Mouse (Mus musculus) stomach, embryonic 16.5 days (tissue): ENCODE data around the gene Gm10061. TPM values are rescaled to one million over a fixed set of nuclear protein-coding genes. Genes with fewer than 3 reads are reported as not detected.
"Not testable (repeated sequence)": the region's sequence is repeated elsewhere in the genome, so short reads cannot be mapped to it uniquely, and the experiment has no call there.

Experiments used
- ATAC-seq: fragments of 200-750 bp; cut with Nextera tagmentation; 2 replicates; pipeline ENCODE4 v1.8.0; 2017; ENCODE audit warnings: moderate number of reproducible peaks, moderate TSS enrichment; ENCODE audit not compliant: insufficient read depth, low FRiP score
- H3K27ac ChIP-seq: fragments of 300-500 bp; sonication (generic); 2 replicates; pipeline ENCODE4 v1.5.1; 2014; ENCODE audit warnings: low read length
- H3K27me3 ChIP-seq: fragments of 300-500 bp; sonication (generic); 2 replicates; pipeline ENCODE4 v1.6.1; 2014; ENCODE audit warnings: low read length, control low read depth, mixed read lengths; ENCODE audit not compliant: control insufficient read depth, insufficient read depth
- H3K36me3 ChIP-seq: fragments of 300-500 bp; sonication (generic); 2 replicates; pipeline ENCODE4 v1.6.1; 2014; ENCODE audit warnings: low read length; ENCODE audit not compliant: control insufficient read depth, insufficient read depth
- H3K4me1 ChIP-seq: fragments of 300-500 bp; sonication (generic); 2 replicates; pipeline ENCODE4 v1.6.1; 2014; ENCODE audit warnings: low read length, control low read depth, mixed read lengths; ENCODE audit not compliant: control insufficient read depth, insufficient read depth
- H3K4me2 ChIP-seq: fragments of 300-500 bp; sonication (generic); 2 replicates; pipeline ENCODE4 v1.6.1; 2014; ENCODE audit warnings: low read depth, low read length, mixed read lengths
- H3K4me3 ChIP-seq: fragments of 300-500 bp; sonication (generic); replicated peaks from 2 replicates; pipeline ENCODE4 v1.5.1; 2014; ENCODE audit warnings: mild to moderate bottlenecking, low read length
- H3K9ac ChIP-seq: fragments of 300-500 bp; sonication (generic); 2 replicates; pipeline ENCODE4 v1.6.1; 2014; ENCODE audit warnings: low read length
- H3K9me3 ChIP-seq: fragments of 300-500 bp; sonication (generic); replicated peaks from 2 replicates; pipeline ENCODE4 v1.6.1; 2016; ENCODE audit warnings: low read length, control low read depth; ENCODE audit not compliant: control insufficient read depth
- WGBS: fragments of 180-500 bp; shearing (Covaris S2); extraction: QIAGEN DNeasy Blood & Tissue Kit; methylation state at CpG from one replicate; pipeline ENCODE4 v1.1.7; 2014; 5-methylcytosine and 5-hydroxymethylcytosine counted together
- polyA plus RNA-seq: library from polyadenylated mRNA; unstranded; fragments of >200 nt; fragmentation: Nextera tagmentation; extraction: Ambion mirVana; gene quantifications from 2 replicates; pipeline ENCODE4 v1.2.1, GENCODE M21; 2015

The Gm10061 gene
- not detected in 2 replicates for polyA plus RNA-seq

GRCm38 (mm10) chr16:89150786-89151185 is at the start of gene Gm10061:
Gm10061 (plus strand) TSS chr16:89151086.
- no peak within 1 kb of the TSS for H3K4me3 ChIP-seq
- H3K36me3 ChIP-seq: no peaks in the 10 kb centered on the region
- WGBS: 86% methylated on average over 1 of the region's 1 CpGs
- no peaks in the 10 kb centered on the region for H3K4me1 ChIP-seq
- ATAC-seq: no peak
- no peaks in the 10 kb centered on the region for H3K9me3 ChIP-seq
- H3K27me3 ChIP-seq: no peaks in the 10 kb centered on the region
- H3K9ac ChIP-seq: no peak within 1 kb of the TSS
- H3K27ac ChIP-seq: no peak within 1 kb of the TSS
- no peak within 1 kb of the TSS for H3K4me2 ChIP-seq

- Histone ChIP-seq H3K9ac (no peak within 1 kb of the TSS), H3K27ac (no peak within 1 kb of the TSS), H3K36me3 (no peaks in the 10 kb centered on the region), H3K9me3 (no peaks in the 10 kb centered on the region), H3K4me1 (no peaks in the 10 kb centered on the region), H3K4me2 (no peak within 1 kb of the TSS), H3K27me3 (no peaks in the 10 kb centered on the region), H3K4me3 (no peak within 1 kb of the TSS)
- 89% methylated on average over 1 of the region's 1 CpGs for WGBS
- ATAC-seq: no peak
Measured at GRCm38 (mm10) chr16:89140551-89140950, 10.3 kb upstream of the Gm10061 start, which contains the start of gene Gm6358. Gm6358 (plus strand) TSS chr16:89140851.

- Histone ChIP-seq H3K4me1 (no peaks in the 10 kb centered on the region), H3K4me3 (no peak within 1 kb of the TSS), H3K27me3 (no peaks in the 10 kb centered on the region), H3K36me3 (no peaks in the 10 kb centered on the region), H3K9me3 (no peaks in the 10 kb centered on the region), H3K27ac (no peak within 1 kb of the TSS), H3K4me2 (no peak within 1 kb of the TSS), H3K9ac (no peak within 1 kb of the TSS)
- 87% methylated on average over 4 of the region's 4 CpGs for WGBS
- no peak for ATAC-seq
Measured at GRCm38 (mm10) chr16:89157652-89158051, 6.8 kb downstream of the Gm10061 start, which contains the start of gene Gm9789. Gm9789 (plus strand) TSS chr16:89157952.

GRCm38 (mm10) chr16:89169190-89169589 is 18.3 kb downstream of the Gm10061 start, which contains the start of gene Gm7735:
Gm7735 (plus strand) TSS chr16:89169490.
- not testable (repeated sequence) for H3K27me3 ChIP-seq, H3K4me1 ChIP-seq, H3K4me2 ChIP-seq, ATAC-seq, H3K9ac ChIP-seq, H3K4me3 ChIP-seq, H3K36me3 ChIP-seq, H3K27ac ChIP-seq, H3K9me3 ChIP-seq

GRCm38 (mm10) chr16:89174435-89174834 is 23.5 kb downstream of the Gm10061 start, which contains the start of gene 1110057P08Rik:
1110057P08Rik (plus strand) TSS chr16:89174735.
- Histone ChIP-seq H3K9me3 (no peaks in the 10 kb centered on the region), H3K36me3 (no peaks in the 10 kb centered on the region), H3K27me3 (no peaks in the 10 kb centered on the region), H3K4me1 (no peaks in the 10 kb centered on the region), H3K27ac (no peak within 1 kb of the TSS), H3K9ac (no peak within 1 kb of the TSS), H3K4me3 (no peak within 1 kb of the TSS), H3K4me2 (no peak within 1 kb of the TSS)
- no peak for ATAC-seq
- 83% methylated on average over 2 of the region's 2 CpGs for WGBS

- Histone ChIP-seq H3K36me3 (no peaks in the 10 kb centered on the region), H3K4me1 (no peaks in the 10 kb centered on the region), H3K4me2 (no peak overlapping the region), H3K27ac (no peak overlapping the region), H3K27me3 (no peaks in the 10 kb centered on the region), H3K4me3 (no peak overlapping the region), H3K9ac (no peak overlapping the region), H3K9me3 (no peaks in the 10 kb centered on the region)
- 78% methylated on average over 4 of the region's 4 CpGs for WGBS
- ATAC-seq: no peak
Measured at GRCm38 (mm10) chr16:89188621-89189020, 37.7 kb downstream of the Gm10061 start.

Other genes with a start within 250 kb of the Gm10061 start
- gene Krtap19-9b, start 218.8 kb upstream of the Gm10061 start, polyA plus RNA-seq: not detected in 2 replicates
- not detected in 2 replicates for gene Krtap16-3, start 188.2 kb upstream of the Gm10061 start, polyA plus RNA-seq
- not detected in 2 replicates for gene Krtap22-2, start 140.3 kb upstream of the Gm10061 start, polyA plus RNA-seq
- gene Gm10229, start 135.8 kb upstream of the Gm10061 start, polyA plus RNA-seq: not detected in 2 replicates
- not detected in 2 replicates for gene Krtap6-1, start 119.4 kb upstream of the Gm10061 start, polyA plus RNA-seq
- not detected in 2 replicates for gene Gm10228, start 109.6 kb upstream of the Gm10061 start, polyA plus RNA-seq
- not detected in 2 replicates for gene Krtap6-5, start 103.2 kb upstream of the Gm10061 start, polyA plus RNA-seq
- not detected in 2 replicates for gene 1110025L11Rik, start 87.1 kb upstream of the Gm10061 start, polyA plus RNA-seq
- not detected in 2 replicates for gene Krtap6-3, start 67.1 kb upstream of the Gm10061 start, polyA plus RNA-seq
- not detected in 2 replicates for gene Gm6358, start 10.2 kb upstream of the Gm10061 start, polyA plus RNA-seq
- not detected in 2 replicates for gene Gm9789, start 6.9 kb downstream of the Gm10061 start, polyA plus RNA-seq
- gene Gm7735, start 18.4 kb downstream of the Gm10061 start, polyA plus RNA-seq: not detected in 2 replicates
- gene 1110057P08Rik, start 23.6 kb downstream of the Gm10061 start, polyA plus RNA-seq: not detected in 2 replicates
- gene Krtap20-2, start 54.8 kb downstream of the Gm10061 start, polyA plus RNA-seq: not detected in 2 replicates